Comparison of ENCODE assay signal across 29 mouse cellular contexts in the genomic region with DNA sequence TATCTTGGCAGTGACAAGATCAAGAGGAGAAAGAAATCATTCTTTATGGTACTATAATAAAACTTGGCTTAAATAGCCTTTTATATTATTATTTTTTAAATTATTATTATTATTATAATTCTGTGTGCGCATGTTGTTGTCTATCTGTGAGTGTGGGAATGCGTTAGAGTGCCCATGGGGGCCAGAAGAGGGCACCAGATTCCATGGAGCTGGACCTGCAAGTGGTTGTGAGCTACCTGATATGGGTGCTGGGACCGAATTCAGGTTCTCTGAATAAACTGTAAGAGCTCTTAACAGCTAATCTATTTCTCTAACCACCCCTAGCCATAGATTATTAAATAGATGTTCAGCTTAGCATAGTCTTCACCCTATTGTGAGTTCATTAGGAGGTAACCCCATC. TPM values are rescaled to one million over a fixed set of nuclear protein-coding genes. Genes with fewer than 3 reads are reported as not detected.
DNase-seq lines count a peak whose midpoint lies in the region; ATAC-seq and TF ChIP-seq lines count a peak whose summit lies in the region.
"Had no signal": no experiment of that assay in that cellular context is flagged by ENCODE, and none has a peak within 500 bp of the region (broad histone marks: within the 10 kb centered on the region; RNA-seq: fewer than 3 reads in every experiment).

No protein-coding gene starts in this region.

- no peak overlapping the region for H3K4me2 ChIP-seq in lung, postnatal 0 days (replicated peaks; ENCODE audit: low read depth, low read length)
- H3K4me2 ChIP-seq: embryonic facial prominence, embryonic 13.5 days; forebrain, embryonic 15.5 days; heart, embryonic 11.5 days; hindbrain, embryonic 13.5 days; kidney, embryonic 15.5 days; limb, embryonic 15.5 days; midbrain, embryonic 12.5 days; neural tube, embryonic 13.5 days; stomach, embryonic 15.5 days had no signal

- H3K9ac ChIP-seq in lung, postnatal 0 days (replicated peaks; ENCODE audit: low read depth), result no peak overlapping the region
- H3K9ac ChIP-seq: embryonic facial prominence, embryonic 13.5 days; forebrain, embryonic 15.5 days; hindbrain, embryonic 13.5 days; kidney, embryonic 15.5 days; limb, embryonic 15.5 days; liver, postnatal 0 days; midbrain, embryonic 12.5 days; neural tube, embryonic 13.5 days; stomach, embryonic 15.5 days had no signal

- H3K27me3 ChIP-seq in lung, postnatal 0 days (replicated peaks; ENCODE audit: insufficient read depth, low read length), result no peaks in the 10 kb centered on the region
- H3K27me3 ChIP-seq: CH12.LX; embryonic facial prominence, embryonic 13.5 days; forebrain, embryonic 15.5 days; hindbrain, embryonic 13.5 days; kidney, embryonic 15.5 days; limb, embryonic 15.5 days; megakaryocyte, embryonic 14.5 days; midbrain, embryonic 12.5 days; neural tube, embryonic 13.5 days; stomach, embryonic 15.5 days had no signal

- 96% methylated on average over 3 of the region's 3 CpGs for WGBS in lung, postnatal 0 days

- no peaks in the 10 kb centered on the region for H3K9me3 ChIP-seq in lung, postnatal 0 days (ENCODE audit: low read length)
- H3K9me3 ChIP-seq: embryonic facial prominence, embryonic 13.5 days; forebrain, embryonic 10.5 days; forebrain, embryonic 15.5 days; G1E; hindbrain, embryonic 13.5 days; kidney, embryonic 15.5 days; limb, embryonic 10.5 days; limb, embryonic 15.5 days; megakaryocyte, embryonic 14.5 days; midbrain, embryonic 12.5 days; neural tube, embryonic 13.5 days; stomach, embryonic 15.5 days had no signal

- TF ChIP-seq EP300 in lung, postnatal 0 days (IDR thresholded peaks at IDR 0.05), result no peak

- DNase-seq in layer of hippocampus, adult 2 months (ENCODE audit: low spot score in 2 of 2), result no peak
- DNase-seq in layer of hippocampus, adult 9-10 months (ENCODE audit: low spot score), result no peak
- DNase-seq in lung, postnatal 0 days (ENCODE audit: low spot score), result no peak
- no peak for DNase-seq in lung, postnatal 4 days
- peak; percentile 18 for DNase-seq in NIH3T3 (ENCODE audit: low read depth)
- DNase-seq in thymus, postnatal 4 days, result no peak
- no peak for DNase-seq in Muller cell, postnatal 12 days (ENCODE audit: inconsistent ontology term)
- DNase-seq: adrenal gland, postnatal 25 days; cerebellum, adult 18-20 months; cerebellum, postnatal 10 days; heart, postnatal 4 days; kidney, adult 18-20 months; liver, postnatal 0 days; lung, postnatal 14 days; thymus, postnatal 14 days had no signal

- no peaks in the 10 kb centered on the region; the same call in 1 of the 2 replicates for H3K4me1 ChIP-seq in lung, postnatal 0 days (ENCODE audit: insufficient read depth, low read depth, low read length)
- H3K4me1 ChIP-seq: embryonic facial prominence, embryonic 13.5 days; forebrain, embryonic 10.5 days; forebrain, embryonic 15.5 days; hindbrain, embryonic 13.5 days; kidney, embryonic 15.5 days; limb, embryonic 10.5 days; limb, embryonic 15.5 days; midbrain, embryonic 12.5 days; neural tube, embryonic 13.5 days; stomach, embryonic 15.5 days had no signal

- no peak overlapping the region for H3K27ac ChIP-seq in layer of hippocampus, adult 2 months
- H3K27ac ChIP-seq in lung, postnatal 0 days (ENCODE audit: low read length), result no peak overlapping the region
- H3K27ac ChIP-seq: embryonic facial prominence, embryonic 13.5 days; forebrain, embryonic 10.5 days; forebrain, embryonic 15.5 days; hindbrain, embryonic 13.5 days; kidney, embryonic 15.5 days; limb, embryonic 10.5 days; limb, embryonic 15.5 days; midbrain, embryonic 12.5 days; neural tube, embryonic 13.5 days; stomach, embryonic 15.5 days had no signal

- peaks cover 7% of the 10 kb centered on the region; the same call in 1 of the 2 replicates for H3K36me3 ChIP-seq in lung, postnatal 0 days (ENCODE audit: insufficient read depth, low read length)

- H3K4me3 ChIP-seq in layer of hippocampus, adult 2 months, result no peak overlapping the region
- no peak overlapping the region for H3K4me3 ChIP-seq in lung, postnatal 0 days (ENCODE audit: low read depth, low read length)
- H3K4me3 ChIP-seq: embryonic facial prominence, embryonic 13.5 days; forebrain, embryonic 10.5 days; forebrain, embryonic 15.5 days; hindbrain, embryonic 13.5 days; kidney, embryonic 15.5 days; limb, embryonic 10.5 days; limb, embryonic 15.5 days; megakaryocyte, embryonic 14.5 days; midbrain, embryonic 12.5 days; neural tube, embryonic 13.5 days; stomach, embryonic 15.5 days had no signal

- no peak for ATAC-seq in lung, postnatal 0 days
- ATAC-seq: forebrain, embryonic 15.5 days; liver, postnatal 0 days had no signal

- TF ChIP-seq CTCF in layer of hippocampus, adult 2 months (conservative IDR thresholded peaks at IDR 0.05), result peak; percentile 47
- peak; percentile 14; the same call in 1 of the 2 replicates for TF ChIP-seq CTCF in lung, postnatal 0 days (IDR thresholded peaks at IDR 0.05)

RNA-seq across cellular contexts. Expression of gene Cramp1l, which starts 10.5 kb away (rescaled TPM):
- 10 to 100 TPM; 25.2 to 30.7 TPM for total RNA-seq in layer of hippocampus, adult 2 months (2021)
- 3.3 TPM in 2 replicates for polyA plus RNA-seq in lung, postnatal 0 days (2015; fragmentation: Nextera tagmentation; extraction: Ambion mirVana)

RNA-seq across cellular contexts. Expression of gene Ift140, which starts 10.8 kb away (rescaled TPM):
- 10 to 100 TPM; 23.5 to 25.0 TPM for total RNA-seq in layer of hippocampus, adult 2 months (2021)
- polyA plus RNA-seq in lung, postnatal 0 days (2015; fragmentation: Nextera tagmentation; extraction: Ambion mirVana), result 6.8 and 7.9 TPM in 2 replicates

RNA-seq across cellular contexts. Expression of gene Jpt2, which starts 44.6 kb away (rescaled TPM):
- 1 to 10 TPM; 4.4 to 6.1 TPM for total RNA-seq in layer of hippocampus, adult 2 months (2021)
- polyA plus RNA-seq in lung, postnatal 0 days (2015; fragmentation: Nextera tagmentation; extraction: Ambion mirVana), result 21.9 and 27.1 TPM in 2 replicates
